Mouse (Mus musculus) CH12.LX (cell line): Measurements from ENCODE around the gene Vti1a. TPM values are rescaled to one million over a fixed set of nuclear protein-coding genes. Genes with fewer than 3 reads are reported as not detected.

ENCODE experiments used
- DNase-seq: peaks from one replicate; pipeline ENCODE4 v3.0.0-alpha.2; 2013; ENCODE audit errors: extremely low read depth
- H3K27ac ChIP-seq: 2 replicates; pipeline ENCODE4 v1.5.1; 2012; ENCODE audit warnings: low read depth, mild to moderate bottlenecking, control low read depth, moderate library complexity; ENCODE audit not compliant: insufficient read depth
- H3K27me3 ChIP-seq: replicated peaks from 2 replicates; pipeline ENCODE3; 2012; ENCODE audit warnings: inconsistent platforms
- H3K36me3 ChIP-seq, 2 experiments: replicated peaks in 1 of 2; 2 replicates each; pipeline versions ENCODE3 to v1.6.1; 2012; ENCODE audit warnings: inconsistent platforms in 1 of 2, low read length in 1 of 2, mild to moderate bottlenecking in 1 of 2, mixed read lengths in 1 of 2, moderate library complexity in 1 of 2; ENCODE audit not compliant: control insufficient read depth in 1 of 2, insufficient read depth in 1 of 2
- H3K4me1 ChIP-seq, 2 experiments: 2 replicates each; pipeline ENCODE4 v1.6.1; 2012; ENCODE audit warnings: inconsistent platforms in 1 of 2, moderate library complexity in 1 of 2; ENCODE audit not compliant: insufficient read depth in 2 of 2, control insufficient read depth in 1 of 2
- H3K4me2 ChIP-seq: 2 replicates; pipeline ENCODE4 v1.6.1; 2012; ENCODE audit warnings: low read depth, mild to moderate bottlenecking, control low read depth; ENCODE audit not compliant: poor library complexity, insufficient read depth, severe bottlenecking
- H3K4me3 ChIP-seq, 3 experiments: fragments of 150-350 bp in 1 of 3; sonication (generic) in 1 of 3; replicated peaks in 1 of 3; 2 replicates each; pipeline versions ENCODE3 to v1.5.1; 2011 to 2012; ENCODE audit warnings: low read depth in 2 of 3, low read length in 2 of 3, mild to moderate bottlenecking in 2 of 3, moderate library complexity in 2 of 3, control low read depth in 1 of 3, improper control_type of control experiment in 1 of 3, inconsistent platforms in 1 of 3, mixed read lengths in 1 of 3; ENCODE audit not compliant: poor library complexity in 1 of 3
- H3K79me2 ChIP-seq: replicated peaks from 2 replicates; pipeline ENCODE4 v1.6.1; 2012; ENCODE audit warnings: mild to moderate bottlenecking, moderate library complexity; ENCODE audit not compliant: control insufficient read depth, poor library complexity, insufficient read depth, severe bottlenecking; ENCODE audit errors: extremely low read depth
- H3K9ac ChIP-seq: 2 replicates; pipeline ENCODE4 v1.6.1; 2012; ENCODE audit warnings: low read depth, mild to moderate bottlenecking, control low read depth, moderate library complexity; ENCODE audit not compliant: insufficient read depth
- H3K9me3 ChIP-seq: replicated peaks from 2 replicates; pipeline ENCODE3; 2012; ENCODE audit warnings: low read length, inconsistent platforms, mixed read lengths
- BHLHE40 ChIP-seq: IDR thresholded peaks from 2 replicates; pipeline ENCODE4 v1.6.1; 2011; ENCODE audit warnings: mild to moderate bottlenecking, low read depth, low read length, improper control_type of control experiment
- CHD1 ChIP-seq: IDR thresholded peaks from 2 replicates; pipeline ENCODE4 v1.6.1; 2012; ENCODE audit warnings: low read depth, low read length, improper control_type of control experiment, inconsistent platforms
- E2F4 ChIP-seq: IDR thresholded peaks from 2 replicates; pipeline ENCODE4 v1.6.1; 2011; ENCODE audit warnings: low read depth, low read length, improper control_type of control experiment; ENCODE audit not compliant: insufficient replicate concordance
- ETS1 ChIP-seq: conservative IDR thresholded peaks from 2 replicates; pipeline ENCODE4 v1.6.1; 2012; ENCODE audit warnings: low read depth, mild to moderate bottlenecking, inconsistent platforms, low read length, improper control_type of control experiment, moderate library complexity
- GABPA ChIP-seq: IDR thresholded peaks from 2 replicates; pipeline ENCODE4 v1.6.1; 2012; ENCODE audit warnings: low read depth, low read length, improper control_type of control experiment, inconsistent platforms; ENCODE audit not compliant: insufficient replicate concordance
- IRF4 ChIP-seq: IDR thresholded peaks from 2 replicates; pipeline ENCODE4 v1.6.1; 2014; ENCODE audit warnings: low read depth, mild to moderate bottlenecking, inconsistent platforms, low read length, improper control_type of control experiment
- JUND ChIP-seq: conservative IDR thresholded peaks from 2 replicates; pipeline ENCODE4 v1.6.1; 2011; ENCODE audit warnings: low read depth, low read length, improper control_type of control experiment
- MEF2A ChIP-seq: IDR thresholded peaks from 2 replicates; pipeline ENCODE4 v1.6.1; 2014; ENCODE audit warnings: low read depth, mild to moderate bottlenecking, inconsistent platforms, low read length, improper control_type of control experiment, borderline replicate concordance
- NRF1 ChIP-seq: IDR thresholded peaks from 2 replicates; pipeline ENCODE4 v1.6.1; 2014; ENCODE audit warnings: low read depth, mild to moderate bottlenecking, inconsistent platforms, low read length, improper control_type of control experiment, moderate library complexity
- PAX5 ChIP-seq: IDR thresholded peaks from 2 replicates; pipeline ENCODE4 v1.6.1; 2012; ENCODE audit warnings: low read length, inconsistent platforms, mixed read lengths
- POLR2A ChIP-seq: IDR thresholded peaks from 2 replicates; pipeline ENCODE4 v1.6.1; 2011; ENCODE audit warnings: low read depth, mild to moderate bottlenecking, improper control_type of control experiment, low read length
- POLR2AphosphoS2 ChIP-seq: IDR thresholded peaks from 2 replicates; pipeline ENCODE4 v1.6.1; 2011; ENCODE audit warnings: low read depth, low read length, improper control_type of control experiment
- RAD21 ChIP-seq: IDR thresholded peaks from 2 replicates; pipeline ENCODE4 v1.6.1; 2011; ENCODE audit warnings: low read depth, mild to moderate bottlenecking, low read length, improper control_type of control experiment, moderate library complexity
- USF1 ChIP-seq: IDR thresholded peaks from 2 replicates; pipeline ENCODE4 v1.6.1; 2014; ENCODE audit warnings: low read depth, mild to moderate bottlenecking, inconsistent platforms, low read length, improper control_type of control experiment
- ZC3H11A ChIP-seq: IDR thresholded peaks from 2 replicates; pipeline ENCODE4 v1.6.1; 2012; ENCODE audit warnings: low read depth, mild to moderate bottlenecking, inconsistent platforms, low read length, improper control_type of control experiment
- ZNF384 ChIP-seq: IDR thresholded peaks from 2 replicates; pipeline ENCODE4 v1.6.1; 2012; ENCODE audit warnings: low read depth, low read length, improper control_type of control experiment, inconsistent platforms
- dilution Hi-C: fragments of 300-500 bp; cut with MboI; formaldehyde crosslinking; loops from 2 replicates; pipeline ENCODE4 v1.14.3; 2020; ENCODE audit warnings: low sequenced_read_pairs; ENCODE audit not compliant: extremely low pct_unique_long_range_greater_than_20kb, extremely low pct_ligation_motif_present
- in situ Hi-C: fragments of 300-500 bp; cut with MboI; formaldehyde crosslinking; loops from 3 replicates; pipeline ENCODE4 v1.14.3; 2019; ENCODE audit warnings: low sequenced_read_pairs, low pct_ligation_motif_present, low pct_unique_long_range_greater_than_20kb, mixed read lengths
- polyA plus RNA-seq: library from polyadenylated mRNA; unstranded; fragments of >175 nt; gene quantifications from 2 replicates; pipeline ENCODE4 v1.2.1, GENCODE M21; 2012; ENCODE audit warnings: low read depth; ENCODE audit not compliant: insufficient read length
- total RNA-seq, 2 experiments: library from RNA; depleted of rRNA; stranded (reverse); fragments of 300-350 nt in 1 of 2; fragments of >200 nt in 1 of 2; gene quantifications; 2 replicates each; pipeline ENCODE4 v1.2.3; 2012 to 2014

Gene Vti1a
- total and polyA plus RNA-seq, 3 experiments, result 22.3 to 27.6 (median 23.5) TPM

GRCm38 (mm10) chr19:55284093-55284492, 32.0 kb upstream of the Vti1a start:
- Histone ChIP-seq H3K9me3 (peaks cover 3% of the 10 kb centered on the region), H3K36me3 (peaks cover 76 to 98% of the 10 kb centered on the region in 2 experiments), H3K27ac (no peak overlapping the region), H3K79me2 (no peaks in the 10 kb centered on the region), H3K9ac (no peak overlapping the region), H3K4me2 (no peak overlapping the region), H3K4me1 (peaks cover 0 to 3% of the 10 kb centered on the region in 2 experiments; a peak in 1 of 4 replicates), H3K4me3 (no peak overlapping the region), H3K27me3 (no peaks in the 10 kb centered on the region)
- no peak for DNase-seq
- TF ChIP-seq GABPA (no peak), POLR2AphosphoS2 (no peak), BHLHE40 (no peak), USF1 (no peak), ETS1 (no peak), POLR2A (no peak)
- dilution Hi-C loops, result no loop called here
- in situ Hi-C loops, result no loop called here

GRCm38 (mm10) chr19:55286034-55286433, 30.1 kb upstream of the Vti1a start:
- H3K9me3 ChIP-seq, result peaks cover 3% of the 10 kb centered on the region
- no peak overlapping the region for H3K27ac ChIP-seq
- no peak overlapping the region for H3K4me3 ChIP-seq
- no peaks in the 10 kb centered on the region for H3K79me2 ChIP-seq
- no peak overlapping the region for H3K9ac ChIP-seq
- peaks cover 6 to 14% of the 10 kb centered on the region in 2 experiments; a peak in 3 of 4 replicates for H3K4me1 ChIP-seq
- DNase-seq, result no peak
- H3K36me3 ChIP-seq, result peaks cover 78 to 98% of the 10 kb centered on the region in 2 experiments
- no peak for TF ChIP-seq ZNF384
- TF ChIP-seq POLR2A, result no peak
- no peak for TF ChIP-seq E2F4
- no peak for TF ChIP-seq POLR2AphosphoS2
- TF ChIP-seq PAX5, result no peak
- TF ChIP-seq USF1, result no peak
- no peak for TF ChIP-seq NRF1
- no peak for TF ChIP-seq RAD21
- no peak for TF ChIP-seq CHD1
- no peak for TF ChIP-seq MEF2A
- no peak for TF ChIP-seq IRF4
- no peak for TF ChIP-seq JUND
- TF ChIP-seq ZC3H11A, result no peak
- dilution Hi-C loops, result no loop called here
- no peaks in the 10 kb centered on the region for H3K27me3 ChIP-seq
- H3K4me2 ChIP-seq, result no peak overlapping the region
- in situ Hi-C loops, result no loop called here
